Mouse (Mus musculus): ENCODE measurements around the gene Hsd11b1.

DNA sequence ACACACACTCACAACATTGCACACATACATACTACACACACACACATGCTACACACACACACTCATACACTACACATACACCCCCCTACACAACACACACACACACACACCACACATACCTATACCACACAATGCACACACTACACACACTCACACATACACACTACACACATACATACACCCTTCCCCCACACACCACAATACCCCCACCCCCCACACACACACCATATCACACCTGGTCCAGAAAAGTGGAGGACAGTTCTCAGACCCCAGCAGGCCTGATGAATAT, 7.6 kb downstream of the Hsd11b1 start:
- TF ChIP-seq POLR2A (IDR thresholded peaks at IDR 0.05; ENCODE audit: extremely low read depth, insufficient read depth, low read length), result no peak
- TF ChIP-seq CTCF (IDR thresholded peaks at IDR 0.05; ENCODE audit: low read depth, low read length), result no peak

Data from liver, adult 2 months (tissue).